Mouse (Mus musculus): ENCODE results near the gene Asb4. TPM values are rescaled to one million over a fixed set of nuclear protein-coding genes. Genes with fewer than 3 reads are reported as not detected.
A peak's percentile ranks its signal among the peaks of the same experiment; 100 is the strongest.

Asb4 gene
- total and polyA plus RNA-seq, 2 experiments from 2014 or later: 10.5 to 16.3 TPM

DNA sequence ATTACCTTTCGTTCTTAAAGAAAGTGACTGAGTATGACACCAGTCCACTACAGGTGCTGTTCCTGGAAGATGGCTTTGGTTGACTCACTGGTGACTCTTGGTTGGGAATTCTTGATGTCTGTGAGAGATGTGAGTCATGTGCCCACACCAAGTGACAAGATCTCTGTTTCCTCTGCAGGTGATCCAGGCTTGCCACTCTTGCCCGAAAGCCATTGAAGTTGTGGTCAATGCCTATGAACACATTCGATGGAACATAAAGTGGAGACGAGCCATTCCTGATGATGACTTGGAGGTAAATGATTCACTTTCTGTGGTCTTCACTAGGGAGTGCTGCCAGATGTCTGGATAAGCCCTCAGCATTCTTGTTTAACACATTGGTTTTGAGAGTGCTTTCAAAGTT, 46.4 kb downstream of the Asb4 start:
- Histone ChIP-seq H3K27me3 (ENCODE audit: insufficient read depth, low read length) (no peaks in the 10 kb centered on the region), H3K4me3 (ENCODE audit: low read depth, low read length) (no peak overlapping the region), H3K4me2 (ENCODE audit: low read depth) (no peak overlapping the region), H3K9me3 (ENCODE audit: low read length) (no peaks in the 10 kb centered on the region), H3K9ac (no peak overlapping the region), H3K27ac (ENCODE audit: low read depth, low read length) (no peak overlapping the region), H3K4me1 (ENCODE audit: insufficient read depth) (no peaks in the 10 kb centered on the region), H3K36me3 (ENCODE audit: insufficient read depth) (no peaks in the 10 kb centered on the region)
- 98% methylated on average over 4 of the region's 4 CpGs for WGBS
- ATAC-seq (no peak), DNase-seq (no peak)
- TF ChIP-seq CTCF (IDR thresholded peaks at IDR 0.05; ENCODE audit: low read depth): no peak

DNA sequence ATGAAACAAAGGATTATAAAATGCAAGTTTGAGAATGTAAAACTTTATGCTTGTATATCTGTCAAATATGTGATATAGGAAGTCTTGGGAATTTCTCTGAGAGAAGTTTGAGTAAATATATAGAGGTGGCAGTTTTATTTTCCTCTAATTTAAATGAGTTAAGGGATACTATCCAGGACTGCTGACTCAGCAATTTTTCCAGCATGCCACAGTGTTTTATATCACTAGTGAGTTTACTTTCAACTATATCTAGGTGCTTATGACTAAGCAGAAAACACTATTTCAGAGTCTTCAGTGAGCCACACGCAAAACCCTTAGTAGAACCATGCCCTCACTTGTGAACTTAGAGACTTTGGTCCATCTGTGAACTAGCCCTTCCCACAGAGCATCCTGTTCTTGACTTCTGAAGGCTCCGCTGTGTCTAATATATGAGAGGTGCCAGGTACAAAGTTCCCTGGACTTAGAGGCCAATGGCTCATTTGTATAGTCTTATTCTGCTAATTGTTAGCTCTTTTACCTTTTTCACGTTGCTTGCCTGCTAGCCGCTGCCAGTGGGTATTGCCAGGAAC, 46.9 kb downstream of the Asb4 start:
- 95% methylated on average over 4 of the region's 4 CpGs for WGBS

DNA sequence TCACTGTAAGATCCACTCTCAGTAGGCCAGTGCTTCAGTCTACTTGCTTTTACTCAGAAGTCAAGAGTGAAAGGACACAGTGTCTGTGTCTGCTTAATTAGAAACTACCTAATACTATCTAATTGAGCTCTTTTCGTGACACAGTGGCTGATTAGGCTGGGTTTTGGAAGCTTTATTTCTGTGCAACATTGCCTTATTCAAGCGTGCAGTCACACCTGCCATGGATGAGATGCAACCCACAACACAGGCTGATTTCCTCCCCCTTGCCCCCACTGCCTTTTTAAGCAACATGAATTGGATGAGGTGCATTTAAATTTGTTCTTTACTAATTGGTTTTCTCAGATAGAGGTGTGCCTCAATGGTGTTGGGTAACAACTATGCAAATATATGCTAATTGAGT, 50.7 kb downstream of the Asb4 start:
- Histone ChIP-seq H3K4me2 (ENCODE audit: low read depth) (no peak overlapping the region), H3K36me3 (ENCODE audit: insufficient read depth) (no peaks in the 10 kb centered on the region), H3K27ac (ENCODE audit: low read depth, low read length) (no peak overlapping the region), H3K4me1 (ENCODE audit: insufficient read depth) (no peaks in the 10 kb centered on the region), H3K4me3 (ENCODE audit: low read depth, low read length) (no peak overlapping the region), H3K9me3 (ENCODE audit: low read length) (no peaks in the 10 kb centered on the region), H3K9ac (no peak overlapping the region), H3K27me3 (ENCODE audit: insufficient read depth, low read length) (peaks cover 4% of the 10 kb centered on the region; the same call in 1 of the 2 replicates)
- WGBS: 23% methylated on average over 2 of the region's 2 CpGs
- ATAC-seq (peak; percentile 43; the same call in 1 of the 2 replicates), DNase-seq (no peak)
- no peak for TF ChIP-seq CTCF (IDR thresholded peaks at IDR 0.05; ENCODE audit: low read depth)

More for the DNA sequence above, 46.9 kb downstream of the Asb4 start:
- Histone ChIP-seq H3K4me2 (ENCODE audit: low read depth) (no peak overlapping the region), H3K36me3 (ENCODE audit: insufficient read depth) (no peaks in the 10 kb centered on the region), H3K4me3 (ENCODE audit: low read depth, low read length) (no peak overlapping the region), H3K9me3 (ENCODE audit: low read length) (no peaks in the 10 kb centered on the region), H3K9ac (no peak overlapping the region), H3K27ac (ENCODE audit: low read depth, low read length) (no peak overlapping the region), H3K4me1 (ENCODE audit: insufficient read depth) (no peaks in the 10 kb centered on the region), H3K27me3 (ENCODE audit: insufficient read depth, low read length) (no peaks in the 10 kb centered on the region)
- ATAC-seq (no peak), DNase-seq (no peak)
- no peak for TF ChIP-seq CTCF (IDR thresholded peaks at IDR 0.05; ENCODE audit: low read depth)

GRCm38 (mm10) chr6:5437757-5438156, 54.6 kb downstream of the Asb4 start:
- Histone ChIP-seq H3K27ac (ENCODE audit: low read depth, low read length) (no peak overlapping the region), H3K4me3 (ENCODE audit: low read depth, low read length) (no peak overlapping the region), H3K27me3 (ENCODE audit: insufficient read depth, low read length) (peaks cover 4% of the 10 kb centered on the region; the same call in 1 of the 2 replicates), H3K9ac (no peak overlapping the region), H3K9me3 (ENCODE audit: low read length) (no peaks in the 10 kb centered on the region), H3K36me3 (ENCODE audit: insufficient read depth) (no peaks in the 10 kb centered on the region), H3K4me1 (ENCODE audit: insufficient read depth) (peaks cover 2% of the 10 kb centered on the region; the same call in 1 of the 2 replicates), H3K4me2 (ENCODE audit: low read depth) (no peak overlapping the region)
- TF ChIP-seq CTCF (IDR thresholded peaks at IDR 0.05; ENCODE audit: low read depth): peak; percentile 43
- 44% methylated on average over 4 of the region's 4 CpGs for WGBS
- ATAC-seq (no peak), DNase-seq (peak; percentile 6)

GRCm38 (mm10) chr6:5441221-5441620, 58.0 kb downstream of the Asb4 start:
- Histone ChIP-seq H3K4me1 (ENCODE audit: insufficient read depth) (peaks cover 5% of the 10 kb centered on the region; the same call in 1 of the 2 replicates), H3K27ac (ENCODE audit: low read depth, low read length) (no peak overlapping the region), H3K9ac (no peak overlapping the region), H3K27me3 (ENCODE audit: insufficient read depth, low read length) (peaks cover 1% of the 10 kb centered on the region; the same call in 1 of the 2 replicates), H3K9me3 (ENCODE audit: low read length) (no peaks in the 10 kb centered on the region), H3K36me3 (ENCODE audit: insufficient read depth) (no peaks in the 10 kb centered on the region), H3K4me2 (ENCODE audit: low read depth) (no peak overlapping the region), H3K4me3 (ENCODE audit: low read depth, low read length) (no peak overlapping the region)
- no peak for DNase-seq
- 89% methylated on average over 6 of the region's 6 CpGs for WGBS
- ATAC-seq: no peak
- no peak for TF ChIP-seq CTCF (IDR thresholded peaks at IDR 0.05; ENCODE audit: low read depth)

DNA sequence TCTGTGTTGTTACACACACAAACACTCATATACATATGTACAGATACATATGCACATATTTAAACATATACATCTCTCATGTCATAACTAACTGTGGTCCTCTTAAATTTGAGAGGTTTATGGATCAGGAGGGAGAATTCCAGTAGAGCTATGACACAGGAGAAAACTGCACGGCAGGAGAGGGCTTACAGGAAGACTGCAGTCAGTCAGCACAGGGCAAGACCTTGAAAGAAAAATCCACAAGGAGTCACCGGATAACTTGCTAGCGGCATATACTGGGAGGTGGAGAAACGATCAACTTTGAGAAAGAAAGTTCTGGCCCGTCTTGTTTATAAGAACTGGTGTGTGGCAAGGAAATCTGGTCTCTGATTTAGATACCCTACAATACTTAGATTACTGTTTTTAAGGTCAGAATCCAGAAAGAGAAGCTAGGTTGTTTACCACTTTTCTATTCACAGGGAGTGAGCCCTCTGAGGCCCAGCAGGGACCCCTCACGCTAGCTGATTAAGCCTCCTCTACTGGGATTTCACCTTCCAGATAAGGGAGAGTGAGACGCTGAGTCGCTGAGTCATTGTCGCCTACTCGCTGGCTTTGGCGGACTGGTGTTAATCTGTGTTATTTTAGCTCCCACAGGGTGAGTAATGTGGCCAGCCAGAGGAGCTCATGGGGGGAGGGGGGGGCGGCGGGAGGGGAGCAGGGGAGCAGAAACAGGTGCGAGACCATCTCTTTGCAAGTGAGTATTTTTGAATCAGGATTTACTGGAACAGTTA, 59.3 kb downstream of the Asb4 start:
- 9% methylated on average over 14 of the region's 14 CpGs for WGBS
- Histone ChIP-seq H3K4me2 (ENCODE audit: low read depth) (0 out of 2 replicates have a peak overlapping the region, but pooled peaks have one; percentile 21), H3K36me3 (ENCODE audit: insufficient read depth) (no peaks in the 10 kb centered on the region), H3K4me3 (ENCODE audit: low read depth, low read length) (no peak overlapping the region), H3K9me3 (ENCODE audit: low read length) (no peaks in the 10 kb centered on the region), H3K27me3 (ENCODE audit: insufficient read depth, low read length) (no peaks in the 10 kb centered on the region), H3K9ac (no peak overlapping the region), H3K27ac (ENCODE audit: low read depth, low read length) (no peak overlapping the region), H3K4me1 (ENCODE audit: insufficient read depth) (peaks cover 5% of the 10 kb centered on the region; the same call in 1 of the 2 replicates)
- no peak for TF ChIP-seq CTCF (IDR thresholded peaks at IDR 0.05; ENCODE audit: low read depth)
- DNase-seq (no peak), ATAC-seq (peak; percentile 36)

Data from forebrain, postnatal 0 days (tissue).